Mouse (Mus musculus) intestine, embryonic 16.5 days (tissue): ENCODE results near the gene Tns1. TPM values are rescaled to one million over a fixed set of nuclear protein-coding genes. Genes with fewer than 3 reads are reported as not detected.
A peak's percentile ranks its signal among the peaks of the same experiment; 100 is the strongest.

ENCODE experiments used
- ATAC-seq: fragments of 200-750 bp; cut with Nextera tagmentation; 2 replicates; pipeline ENCODE4 v1.8.0; 2017; ENCODE audit warnings: moderate TSS enrichment, moderate library complexity
- H3K27ac ChIP-seq: fragments of 300-500 bp; sonication (generic); 2 replicates; pipeline ENCODE4 v1.5.1; 2014; ENCODE audit warnings: mild to moderate bottlenecking, low read length
- H3K27me3 ChIP-seq: fragments of 300-500 bp; sonication (generic); replicated peaks from 2 replicates; pipeline ENCODE4 v1.6.1; 2014; ENCODE audit warnings: low read length, control low read depth, mixed read lengths; ENCODE audit not compliant: control insufficient read depth, insufficient read depth
- H3K36me3 ChIP-seq: fragments of 300-500 bp; sonication (generic); 2 replicates; pipeline ENCODE4 v1.6.1; 2014; ENCODE audit warnings: low read length, control low read depth; ENCODE audit not compliant: control insufficient read depth, insufficient read depth
- H3K4me1 ChIP-seq: fragments of 300-500 bp; sonication (generic); 2 replicates; pipeline ENCODE4 v1.6.1; 2014; ENCODE audit warnings: low read length, control low read depth, mixed read lengths; ENCODE audit not compliant: control insufficient read depth, insufficient read depth
- H3K4me2 ChIP-seq: fragments of 300-500 bp; sonication (generic); 2 replicates; pipeline ENCODE4 v1.6.1; 2014; ENCODE audit warnings: low read depth, low read length, control low read depth
- H3K4me3 ChIP-seq: fragments of 300-500 bp; sonication (generic); 2 replicates; pipeline ENCODE4 v1.5.1; 2014; ENCODE audit warnings: mild to moderate bottlenecking, low read length
- H3K9ac ChIP-seq: fragments of 300-500 bp; sonication (generic); 2 replicates; pipeline ENCODE4 v1.6.1; 2014; ENCODE audit warnings: low read depth, low read length
- H3K9me3 ChIP-seq: fragments of 300-500 bp; sonication (generic); 2 replicates; pipeline ENCODE4 v1.6.1; 2016; ENCODE audit warnings: low read length, control low read depth; ENCODE audit not compliant: control insufficient read depth
- WGBS: fragments of 180-500 bp; shearing (Covaris S2); extraction: QIAGEN DNeasy Blood & Tissue Kit; methylation state at CpG from one replicate; pipeline ENCODE4 v1.1.7; 2014; 5-methylcytosine and 5-hydroxymethylcytosine counted together
- polyA plus RNA-seq: library from polyadenylated mRNA; unstranded; fragments of >200 nt; fragmentation: Nextera tagmentation; extraction: Ambion mirVana; gene quantifications from 2 replicates; pipeline ENCODE4 v1.2.1, GENCODE M21; 2015

Tns1 gene
- polyA plus RNA-seq, 1 experiment from 2014 or later = 20.2 TPM

- Histone ChIP-seq H3K27me3 (no peaks in the 10 kb centered on the region), H3K36me3 (peaks cover 2% of the 10 kb centered on the region; the same call in 1 of the 2 replicates), H3K9me3 (no peaks in the 10 kb centered on the region), H3K27ac (peak overlapping the region; percentile 58), H3K4me3 (no peak overlapping the region), H3K4me1 (peaks cover 47% of the 10 kb centered on the region), H3K4me2 (no peak overlapping the region), H3K9ac (peak overlapping the region; percentile 11; the same call in 1 of the 2 replicates)
- WGBS = 33% methylated on average over 9 of the region's 9 CpGs
- no peak for ATAC-seq
Measured at GRCm38 (mm10) chr1:73958210-73958983, 165.9 kb downstream of the Tns1 start.

- H3K36me3 ChIP-seq = peaks cover 9% of the 10 kb centered on the region; the same call in 1 of the 2 replicates
- no peaks in the 10 kb centered on the region for H3K9me3 ChIP-seq
- H3K27ac ChIP-seq = no peak overlapping the region
- H3K4me2 ChIP-seq = no peak overlapping the region
- H3K4me3 ChIP-seq = no peak overlapping the region
- H3K4me1 ChIP-seq = peaks cover 41% of the 10 kb centered on the region
- H3K27me3 ChIP-seq = no peaks in the 10 kb centered on the region
- no peak overlapping the region for H3K9ac ChIP-seq
- WGBS = 69% methylated on average over 4 of the region's 4 CpGs
- ATAC-seq = no peak
Measured at GRCm38 (mm10) chr1:73957428-73957827, 166.8 kb downstream of the Tns1 start.

- Histone ChIP-seq H3K4me3 (no peak overlapping the region), H3K9ac (no peak overlapping the region), H3K27me3 (no peaks in the 10 kb centered on the region), H3K4me2 (no peak overlapping the region), H3K9me3 (no peaks in the 10 kb centered on the region), H3K4me1 (peaks cover 36% of the 10 kb centered on the region), H3K27ac (peak overlapping the region; percentile 21; the same call in 1 of the 2 replicates), H3K36me3 (peaks cover 9% of the 10 kb centered on the region; the same call in 1 of the 2 replicates)
- ATAC-seq = no peak
- WGBS = 74% methylated on average over 1 of the region's 1 CpGs
Measured at GRCm38 (mm10) chr1:73956320-73956719, 167.9 kb downstream of the Tns1 start.

- Histone ChIP-seq H3K4me2 (no peak overlapping the region), H3K4me3 (no peak overlapping the region), H3K27ac (peak overlapping the region; percentile 76), H3K9me3 (no peaks in the 10 kb centered on the region), H3K4me1 (peaks cover 36% of the 10 kb centered on the region), H3K27me3 (no peaks in the 10 kb centered on the region), H3K36me3 (peaks cover 9% of the 10 kb centered on the region; the same call in 1 of the 2 replicates), H3K9ac (0 out of 2 replicates have a peak overlapping the region, but pooled peaks have one; percentile 7)
- peak; percentile 47 for ATAC-seq
- 27% methylated on average over 4 of the region's 4 CpGs for WGBS
Measured at GRCm38 (mm10) chr1:73955259-73955842, 168.9 kb downstream of the Tns1 start.

GRCm38 (mm10) chr1:73954614-73955013 lies 169.6 kb downstream of the Tns1 start:
- Histone ChIP-seq H3K4me3 (no peak overlapping the region), H3K27me3 (no peaks in the 10 kb centered on the region), H3K36me3 (peaks cover 9% of the 10 kb centered on the region; the same call in 1 of the 2 replicates), H3K9me3 (no peaks in the 10 kb centered on the region), H3K9ac (no peak overlapping the region), H3K4me1 (peaks cover 36% of the 10 kb centered on the region), H3K4me2 (no peak overlapping the region), H3K27ac (peak overlapping the region; percentile 76)
- ATAC-seq = 0 out of 2 replicates have a peak, but pooled peaks have one; percentile 23
- WGBS = 51% methylated on average over 4 of the region's 4 CpGs

GRCm38 (mm10) chr1:73954015-73954408 lies 170.2 kb downstream of the Tns1 start:
- no peak overlapping the region for H3K27ac ChIP-seq
- H3K36me3 ChIP-seq = peaks cover 9% of the 10 kb centered on the region; the same call in 1 of the 2 replicates
- H3K4me3 ChIP-seq = no peak overlapping the region
- H3K9me3 ChIP-seq = no peaks in the 10 kb centered on the region
- no peak overlapping the region for H3K9ac ChIP-seq
- ATAC-seq = no peak
- H3K4me2 ChIP-seq = no peak overlapping the region
- H3K4me1 ChIP-seq = peaks cover 36% of the 10 kb centered on the region
- WGBS = 90% methylated on average over 6 of the region's 6 CpGs
- no peaks in the 10 kb centered on the region for H3K27me3 ChIP-seq

- Histone ChIP-seq H3K36me3 (peaks cover 9% of the 10 kb centered on the region; the same call in 1 of the 2 replicates), H3K9me3 (no peaks in the 10 kb centered on the region), H3K27me3 (no peaks in the 10 kb centered on the region), H3K4me3 (no peak overlapping the region), H3K4me1 (peaks cover 32% of the 10 kb centered on the region), H3K9ac (no peak overlapping the region), H3K4me2 (no peak overlapping the region), H3K27ac (no peak overlapping the region)
- WGBS = 87% methylated on average over 20 of the region's 20 CpGs
- ATAC-seq = no peak
Measured at GRCm38 (mm10) chr1:73953317-73954014, 170.8 kb downstream of the Tns1 start.

- H3K4me3 ChIP-seq = no peak overlapping the region
- H3K27ac ChIP-seq = no peak overlapping the region
- no peak overlapping the region for H3K4me2 ChIP-seq
- no peak for ATAC-seq
- H3K27me3 ChIP-seq = no peaks in the 10 kb centered on the region
- H3K9ac ChIP-seq = no peak overlapping the region
- peaks cover 9% of the 10 kb centered on the region; the same call in 1 of the 2 replicates for H3K36me3 ChIP-seq
- no peaks in the 10 kb centered on the region for H3K9me3 ChIP-seq
- 87% methylated on average over 10 of the region's 10 CpGs for WGBS
- H3K4me1 ChIP-seq = peaks cover 23% of the 10 kb centered on the region
Measured at GRCm38 (mm10) chr1:73952598-73952997, 171.7 kb downstream of the Tns1 start.

- ATAC-seq = no peak
- no peak overlapping the region for H3K27ac ChIP-seq
- no peaks in the 10 kb centered on the region for H3K27me3 ChIP-seq
- no peak overlapping the region for H3K4me3 ChIP-seq
- peaks cover 14% of the 10 kb centered on the region for H3K4me1 ChIP-seq
- H3K36me3 ChIP-seq = peaks cover 9% of the 10 kb centered on the region; the same call in 1 of the 2 replicates
- H3K4me2 ChIP-seq = no peak overlapping the region
- WGBS = 87% methylated on average over 3 of the region's 3 CpGs
- no peak overlapping the region for H3K9ac ChIP-seq
- H3K9me3 ChIP-seq = no peaks in the 10 kb centered on the region
Measured at GRCm38 (mm10) chr1:73951178-73951577, 173.1 kb downstream of the Tns1 start.
